9 mouse cellular contexts compared by ENCODE assay signal in the genomic region with DNA sequence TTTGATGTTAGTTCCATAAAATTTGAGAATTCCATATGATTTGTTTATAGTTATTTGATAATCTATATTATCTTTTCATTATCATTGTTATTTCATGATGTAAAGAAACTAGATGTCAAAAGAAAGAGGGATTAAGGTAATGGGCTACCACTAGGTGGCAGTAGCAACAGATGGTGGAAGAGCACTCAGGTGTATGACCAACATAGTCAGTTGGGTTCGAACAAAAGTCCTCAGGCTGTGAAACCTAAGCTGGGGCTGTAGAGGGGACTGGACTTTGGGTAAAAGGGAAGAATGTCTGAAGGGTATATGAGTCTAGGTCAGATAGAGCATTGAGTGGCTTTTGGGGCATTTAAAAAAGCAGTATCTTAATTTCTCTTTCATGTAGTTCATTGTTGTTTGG.
DNase-seq lines count a peak whose midpoint lies in the region; ATAC-seq and TF ChIP-seq lines count a peak whose summit lies in the region.
"Had no signal": no experiment of that assay in that cellular context is flagged by ENCODE, and none has a peak within 500 bp of the region (broad histone marks: within the 10 kb centered on the region; RNA-seq: fewer than 3 reads in every experiment).

No protein-coding gene starts in this region.

- no peak overlapping the region for H3K4me3 ChIP-seq in hindbrain, postnatal 0 days (ENCODE audit: low read length)
- no peak overlapping the region for H3K4me3 ChIP-seq in hindbrain, embryonic 12.5 days
- no peak overlapping the region for H3K4me3 ChIP-seq in thymus, adult 2 months (ENCODE audit: control insufficient read depth, insufficient read depth, low read length)

- H3K4me1 ChIP-seq in hindbrain, postnatal 0 days (ENCODE audit: insufficient read depth, low read length): no peaks in the 10 kb centered on the region
- no peaks in the 10 kb centered on the region for H3K4me1 ChIP-seq in hindbrain, embryonic 12.5 days
- H3K4me1 ChIP-seq in thymus, adult 2 months (replicated peaks; ENCODE audit: control insufficient read depth, insufficient read depth, low read length): no peaks in the 10 kb centered on the region

- ATAC-seq in hindbrain, postnatal 0 days: no peak
- ATAC-seq in hindbrain, embryonic 12.5 days (ENCODE audit: low FRiP score): no peak
- ATAC-seq in granulocyte monocyte progenitor cell, adult 5-6 weeks (replicated peaks; ENCODE audit: poor library complexity, severe bottlenecking): peak; percentile 69
- peak; percentile 53; the same call in 1 of the 2 replicates for ATAC-seq in neutrophil, adult 5-6 weeks (ENCODE audit: extremely low read depth, insufficient number of reproducible peaks, low FRiP score, poor library complexity, severe bottlenecking)

- no peak overlapping the region for H3K27ac ChIP-seq in hindbrain, postnatal 0 days
- H3K27ac ChIP-seq in hindbrain, embryonic 12.5 days: no peak overlapping the region
- no peak overlapping the region for H3K27ac ChIP-seq in thymus, adult 2 months (ENCODE audit: control insufficient read depth, insufficient read depth, low read length)
- H3K27ac ChIP-seq: macrophage had no signal

- H3K9me3 ChIP-seq in hindbrain, postnatal 0 days (ENCODE audit: low read length): no peaks in the 10 kb centered on the region
- no peaks in the 10 kb centered on the region for H3K9me3 ChIP-seq in hindbrain, embryonic 12.5 days (replicated peaks)

- TF ChIP-seq CTCF in hindbrain, postnatal 0 days (IDR thresholded peaks at IDR 0.05; ENCODE audit: low read depth): peak; percentile 71
- TF ChIP-seq CTCF in thymus, adult 2 months (IDR thresholded peaks at IDR 0.05; ENCODE audit: borderline replicate concordance, control insufficient read depth, extremely low read depth, insufficient read depth, low read length, poor library complexity): no peak

- H3K36me3 ChIP-seq in hindbrain, postnatal 0 days (ENCODE audit: insufficient read depth, low read length): no peaks in the 10 kb centered on the region
- no peaks in the 10 kb centered on the region for H3K36me3 ChIP-seq in hindbrain, embryonic 12.5 days
- H3K36me3 ChIP-seq in thymus, adult 2 months (ENCODE audit: control insufficient read depth, insufficient read depth, low read length): no peaks in the 10 kb centered on the region

- WGBS in hindbrain, postnatal 0 days: 59% methylated on average over 1 of the region's 1 CpGs
- 51% methylated on average over 1 of the region's 1 CpGs for WGBS in hindbrain, embryonic 12.5 days
- WGBS in thymus, adult 2 months: 17% methylated on average over 1 of the region's 1 CpGs

- H3K9ac ChIP-seq in hindbrain, postnatal 0 days (replicated peaks; ENCODE audit: low read length): no peak overlapping the region
- no peak overlapping the region for H3K9ac ChIP-seq in hindbrain, embryonic 12.5 days

- DNase-seq in hindbrain, postnatal 0 days (ENCODE audit: low spot score): peak; percentile 30
- peak; percentile 15 for DNase-seq in thymus, adult 2 months
- DNase-seq in thymus, postnatal 25 days: no peak
- peak; percentile 11 to 61 for DNase-seq in adrenal gland, postnatal 36 days
- no peak for DNase-seq in MN1 (ENCODE audit: low spot score)

- H3K27me3 ChIP-seq in hindbrain, postnatal 0 days (ENCODE audit: insufficient read depth, low read length): no peaks in the 10 kb centered on the region
- no peaks in the 10 kb centered on the region for H3K27me3 ChIP-seq in hindbrain, embryonic 12.5 days
- H3K27me3 ChIP-seq in thymus, adult 2 months (ENCODE audit: control insufficient read depth, insufficient read depth, low read length): no peaks in the 10 kb centered on the region

- H3K4me2 ChIP-seq in hindbrain, postnatal 0 days (ENCODE audit: low read depth, low read length): no peak overlapping the region
- H3K4me2 ChIP-seq in hindbrain, embryonic 12.5 days (replicated peaks): no peak overlapping the region

- TF ChIP-seq POLR2A in thymus, adult 2 months (IDR thresholded peaks at IDR 0.05; ENCODE audit: control insufficient read depth, extremely low read depth, insufficient read depth, low read length, poor library complexity): no peak

Comparison
In these comparisons a context has a peak if more than half of its experiments do, and no peak if none do; other contexts are left out.
1. DNase-seq: peak in hindbrain, postnatal 0 days (single experiment), thymus, adult 2 months (single experiment) and adrenal gland, postnatal 36 days (2 of 2); none in thymus, postnatal 25 days (single experiment) and MN1 (single experiment).
2. ATAC-seq: peak in granulocyte monocyte progenitor cell, adult 5-6 weeks (single experiment) and neutrophil, adult 5-6 weeks (single experiment); none in hindbrain, postnatal 0 days (single experiment) and hindbrain, embryonic 12.5 days (single experiment).